In genomic region chr2:156462154-156463029, GRCm38 (mm10) we compare ENCODE assay signal across 11 mouse cellular contexts. TPM values are rescaled to one million over a fixed set of nuclear protein-coding genes. Genes with fewer than 3 reads are reported as not detected.
DNase-seq lines count a peak whose midpoint lies in the region; ATAC-seq and TF ChIP-seq lines count a peak whose summit lies in the region.
"Had no signal": no experiment of that assay in that cellular context is flagged by ENCODE, and none has a peak within 500 bp of the region (broad histone marks: within the 10 kb centered on the region; RNA-seq: fewer than 3 reads in every experiment).

No protein-coding gene starts in this region.

- peaks cover 15% of the 10 kb centered on the region for H3K4me1 ChIP-seq in hindbrain, postnatal 0 days (ENCODE audit: insufficient read depth, low read length)
- peaks cover 18% of the 10 kb centered on the region for H3K4me1 ChIP-seq in hindbrain, embryonic 12.5 days
- peaks cover 12% of the 10 kb centered on the region; the same call in 1 of the 2 replicates for H3K4me1 ChIP-seq in midbrain, embryonic 16.5 days (ENCODE audit: control insufficient read depth, insufficient read depth, low read length)
- peaks cover 15% of the 10 kb centered on the region for H3K4me1 ChIP-seq in midbrain, embryonic 15.5 days
- peaks cover 10% of the 10 kb centered on the region; the same call in 1 of the 2 replicates for H3K4me1 ChIP-seq in stomach, embryonic 15.5 days
- peaks cover 23% of the 10 kb centered on the region for H3K4me1 ChIP-seq in embryonic facial prominence, embryonic 10.5 days

- WGBS in hindbrain, postnatal 0 days: 24% methylated on average over 14 of the region's 14 CpGs
- 39% methylated on average over 14 of the region's 14 CpGs for WGBS in hindbrain, embryonic 12.5 days
- WGBS in midbrain, embryonic 16.5 days: 38% methylated on average over 14 of the region's 14 CpGs
- WGBS in midbrain, embryonic 15.5 days: 37% methylated on average over 14 of the region's 14 CpGs
- 47% methylated on average over 14 of the region's 14 CpGs for WGBS in stomach, embryonic 15.5 days
- WGBS in embryonic facial prominence, embryonic 10.5 days: 59% methylated on average over 14 of the region's 14 CpGs

- H3K4me2 ChIP-seq in hindbrain, postnatal 0 days (ENCODE audit: low read depth, low read length): no peak overlapping the region
- no peak overlapping the region for H3K4me2 ChIP-seq in hindbrain, embryonic 12.5 days (replicated peaks)
- no peak overlapping the region for H3K4me2 ChIP-seq in midbrain, embryonic 16.5 days (ENCODE audit: low read length)
- no peak overlapping the region for H3K4me2 ChIP-seq in midbrain, embryonic 15.5 days
- H3K4me2 ChIP-seq in stomach, embryonic 15.5 days: no peak overlapping the region
- H3K4me2 ChIP-seq: midbrain, embryonic 12.5 days had no signal

- no peaks in the 10 kb centered on the region for H3K9me3 ChIP-seq in hindbrain, postnatal 0 days (ENCODE audit: low read length)
- H3K9me3 ChIP-seq in hindbrain, embryonic 12.5 days (replicated peaks): no peaks in the 10 kb centered on the region
- no peaks in the 10 kb centered on the region for H3K9me3 ChIP-seq in midbrain, embryonic 16.5 days (replicated peaks; ENCODE audit: control insufficient read depth, low read length, poor library complexity, severe bottlenecking)
- no peaks in the 10 kb centered on the region for H3K9me3 ChIP-seq in midbrain, embryonic 15.5 days
- no peaks in the 10 kb centered on the region for H3K9me3 ChIP-seq in stomach, embryonic 15.5 days
- no peaks in the 10 kb centered on the region for H3K9me3 ChIP-seq in embryonic facial prominence, embryonic 10.5 days
- H3K9me3 ChIP-seq: midbrain, embryonic 12.5 days had no signal

- H3K9ac ChIP-seq in hindbrain, postnatal 0 days (replicated peaks; ENCODE audit: low read length): no peak overlapping the region
- no peak overlapping the region for H3K9ac ChIP-seq in hindbrain, embryonic 12.5 days
- H3K9ac ChIP-seq in midbrain, embryonic 16.5 days (ENCODE audit: low read depth, low read length): no peak overlapping the region
- H3K9ac ChIP-seq in midbrain, embryonic 15.5 days: no peak overlapping the region
- H3K9ac ChIP-seq in stomach, embryonic 15.5 days: no peak overlapping the region
- H3K9ac ChIP-seq: midbrain, embryonic 12.5 days had no signal

- peak; percentile 41; the same call in 1 of the 2 replicates for ATAC-seq in hindbrain, postnatal 0 days
- no peak for ATAC-seq in hindbrain, embryonic 12.5 days (ENCODE audit: low FRiP score)
- ATAC-seq in midbrain, embryonic 16.5 days: peak; percentile 37; the same call in 1 of the 2 replicates
- no peak for ATAC-seq in midbrain, embryonic 15.5 days (replicated peaks)
- peak; percentile 69 for ATAC-seq in stomach, embryonic 15.5 days (ENCODE audit: insufficient read depth, low FRiP score, low read depth)
- ATAC-seq: inflammation-experienced regulatory T-cells, adult 6 months had no signal

- no peak overlapping the region; the same call in 1 of the 2 replicates for H3K27ac ChIP-seq in hindbrain, postnatal 0 days
- H3K27ac ChIP-seq in hindbrain, embryonic 12.5 days: no peak overlapping the region
- no peak overlapping the region for H3K27ac ChIP-seq in midbrain, embryonic 16.5 days (ENCODE audit: low read length)
- H3K27ac ChIP-seq in midbrain, embryonic 15.5 days: no peak overlapping the region
- 0 out of 2 replicates have a peak overlapping the region, but pooled peaks have one; percentile 14 for H3K27ac ChIP-seq in stomach, embryonic 15.5 days
- no peak overlapping the region for H3K27ac ChIP-seq in embryonic facial prominence, embryonic 10.5 days (replicated peaks)
- H3K27ac ChIP-seq: midbrain, embryonic 12.5 days had no signal

- DNase-seq in adrenal gland, postnatal 14 days: peak; percentile 56
- DNase-seq in adrenal gland, postnatal 25 days: no peak
- peak; percentile 56 for DNase-seq in hindbrain, postnatal 0 days (ENCODE audit: low spot score)
- no peak for DNase-seq in embryonic facial prominence, embryonic 10.5 days (ENCODE audit: low spot score)
- DNase-seq: right cerebral cortex, adult 18-20 months had no signal

- H3K4me3 ChIP-seq in hindbrain, postnatal 0 days (ENCODE audit: low read length): no peak overlapping the region
- no peak overlapping the region for H3K4me3 ChIP-seq in hindbrain, embryonic 12.5 days
- H3K4me3 ChIP-seq in midbrain, embryonic 16.5 days (ENCODE audit: low read depth, low read length): no peak overlapping the region
- H3K4me3 ChIP-seq in midbrain, embryonic 15.5 days: no peak overlapping the region
- no peak overlapping the region for H3K4me3 ChIP-seq in stomach, embryonic 15.5 days (replicated peaks)
- H3K4me3 ChIP-seq in embryonic facial prominence, embryonic 10.5 days: no peak overlapping the region
- H3K4me3 ChIP-seq: midbrain, embryonic 12.5 days had no signal

- no peak for TF ChIP-seq CTCF in hindbrain, postnatal 0 days (IDR thresholded peaks at IDR 0.05; ENCODE audit: low read depth)

- no peaks in the 10 kb centered on the region for H3K36me3 ChIP-seq in hindbrain, postnatal 0 days (ENCODE audit: insufficient read depth, low read length)
- H3K36me3 ChIP-seq in hindbrain, embryonic 12.5 days: no peaks in the 10 kb centered on the region
- H3K36me3 ChIP-seq in midbrain, embryonic 16.5 days (ENCODE audit: control insufficient read depth, insufficient read depth, low read length): no peaks in the 10 kb centered on the region
- no peaks in the 10 kb centered on the region for H3K36me3 ChIP-seq in midbrain, embryonic 15.5 days (replicated peaks)
- no peaks in the 10 kb centered on the region for H3K36me3 ChIP-seq in stomach, embryonic 15.5 days
- H3K36me3 ChIP-seq in embryonic facial prominence, embryonic 10.5 days (replicated peaks): no peaks in the 10 kb centered on the region
- H3K36me3 ChIP-seq: midbrain, embryonic 12.5 days had no signal

- no peaks in the 10 kb centered on the region for H3K27me3 ChIP-seq in hindbrain, postnatal 0 days (ENCODE audit: insufficient read depth, low read length)
- H3K27me3 ChIP-seq in hindbrain, embryonic 12.5 days: no peaks in the 10 kb centered on the region
- no peaks in the 10 kb centered on the region for H3K27me3 ChIP-seq in midbrain, embryonic 16.5 days (ENCODE audit: control insufficient read depth, insufficient read depth, low read depth, low read length)
- no peaks in the 10 kb centered on the region for H3K27me3 ChIP-seq in midbrain, embryonic 15.5 days (replicated peaks)
- H3K27me3 ChIP-seq in stomach, embryonic 15.5 days (replicated peaks): no peaks in the 10 kb centered on the region
- no peaks in the 10 kb centered on the region; the same call in 1 of the 2 replicates for H3K27me3 ChIP-seq in embryonic facial prominence, embryonic 10.5 days (replicated peaks; ENCODE audit: low read depth, poor library complexity, severe bottlenecking)

RNA-seq across cellular contexts. Expression of gene Epb41l1, which starts 41.7 kb away (rescaled TPM):
- total RNA-seq in adrenal gland, postnatal 14 days (2021): 47.4 and 56.8 TPM in 2 replicates
- total RNA-seq in adrenal gland, postnatal 25 days (2021): 76.2 and 78.8 TPM in 2 replicates
- 228 and 259 TPM in 2 replicates for total RNA-seq in hindbrain, postnatal 0 days (2014; rRNA removed)
- 10.7 and 11.2 TPM in 2 replicates for polyA plus RNA-seq in hindbrain, postnatal 0 days (2015; fragmentation: Nextera tagmentation; extraction: Ambion mirVana)
- polyA plus RNA-seq in hindbrain, embryonic 12.5 days (2016; fragmentation: Nextera tagmentation; extraction: Ambion mirVana): 6.1 and 7.1 TPM in 2 replicates
- polyA plus RNA-seq in midbrain, embryonic 16.5 days (2015; fragmentation: Nextera tagmentation; extraction: Ambion mirVana): 18.5 and 19.4 TPM in 2 replicates
- polyA plus RNA-seq in midbrain, embryonic 15.5 days (2015; fragmentation: Nextera tagmentation; extraction: Ambion mirVana): 15.6 and 19.6 TPM in 2 replicates
- polyA plus RNA-seq in stomach, embryonic 15.5 days (2015; fragmentation: Nextera tagmentation; extraction: Ambion mirVana): 3.0 and 3.3 TPM in 2 replicates
- 1.2 and 1.6 TPM in 2 replicates for polyA plus RNA-seq in embryonic facial prominence, embryonic 10.5 days (2016; fragmentation: Nextera tagmentation; extraction: Ambion mirVana)

Comparison
In these comparisons a context has a peak if more than half of its experiments do, and no peak if none do; other contexts are left out.
1. DNase-seq: peak in adrenal gland, postnatal 14 days (single experiment) and hindbrain, postnatal 0 days (single experiment); none in adrenal gland, postnatal 25 days (single experiment) and embryonic facial prominence, embryonic 10.5 days (single experiment).
2. ATAC-seq: peak in hindbrain, postnatal 0 days (single experiment), midbrain, embryonic 16.5 days (single experiment) and stomach, embryonic 15.5 days (single experiment); none in hindbrain, embryonic 12.5 days (single experiment) and midbrain, embryonic 15.5 days (single experiment).